Mouse (Mus musculus): Measurements from ENCODE around the gene Olfr17.
"Not testable (repeated sequence)": the region's sequence is repeated elsewhere in the genome, so short reads cannot be mapped to it uniquely, and the experiment has no call there.

The Olfr17 gene

DNA sequence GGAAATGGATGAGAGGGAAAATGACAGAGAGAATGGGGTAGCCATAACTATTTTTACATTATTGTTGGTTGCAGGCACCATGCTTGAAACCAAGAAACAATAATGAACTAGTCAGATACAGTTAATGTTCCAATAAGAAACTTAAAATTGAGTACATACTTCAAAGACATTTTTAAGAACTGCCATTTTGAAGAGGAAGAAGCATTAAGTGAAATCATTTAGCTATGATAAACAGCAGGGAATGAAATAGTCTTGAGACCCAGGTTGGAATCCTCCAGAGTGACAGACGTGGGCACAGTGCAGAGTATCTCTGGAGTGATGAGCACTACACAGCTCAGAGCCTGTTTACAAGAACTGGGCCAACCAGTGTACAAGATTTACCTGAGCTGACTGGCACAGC is at the start of gene Olfr17:
Olfr17 (plus strand) TSS at position 301 of the 400 bp plus-strand sequence.
- DNase-seq, result no peak

DNA sequence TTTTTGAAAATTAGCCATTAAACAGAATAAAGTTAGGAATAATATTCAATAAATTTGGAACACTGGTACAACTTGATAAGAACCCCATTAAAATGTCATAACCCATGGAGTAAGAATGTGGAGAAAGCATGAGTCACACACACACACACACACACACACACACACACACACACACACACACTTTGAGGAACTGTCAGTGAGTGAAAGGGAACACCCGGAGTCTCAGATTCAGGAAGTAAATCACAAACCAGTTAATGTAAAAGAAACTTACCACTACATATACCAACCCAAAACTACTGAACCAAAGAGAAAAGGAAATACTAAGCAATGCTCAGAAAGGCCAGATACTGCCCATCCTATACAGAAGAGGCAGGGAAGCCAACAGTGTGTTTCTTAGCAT is 48.6 kb upstream of the Olfr17 start:
- no peak for DNase-seq

DNA sequence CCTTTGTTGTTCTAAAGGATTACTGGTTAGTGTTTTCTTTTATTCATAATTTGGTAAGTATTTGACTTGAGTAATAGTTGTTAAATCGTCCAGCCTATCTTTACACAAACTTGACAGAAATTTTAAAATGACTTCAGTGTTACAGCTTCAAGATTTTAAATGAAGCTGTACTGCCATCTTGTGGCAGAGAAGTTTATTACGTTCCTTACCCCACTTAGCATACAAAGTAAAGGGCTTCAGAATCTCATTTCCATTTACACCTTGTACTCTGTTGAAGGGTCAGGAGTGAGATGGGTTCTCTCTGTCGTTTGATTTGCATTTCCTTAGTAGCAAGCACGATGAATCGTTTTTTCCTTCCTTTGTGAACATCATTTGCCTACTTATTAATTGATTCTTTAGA is 47.2 kb upstream of the Olfr17 start:
- no peak for DNase-seq

DNA sequence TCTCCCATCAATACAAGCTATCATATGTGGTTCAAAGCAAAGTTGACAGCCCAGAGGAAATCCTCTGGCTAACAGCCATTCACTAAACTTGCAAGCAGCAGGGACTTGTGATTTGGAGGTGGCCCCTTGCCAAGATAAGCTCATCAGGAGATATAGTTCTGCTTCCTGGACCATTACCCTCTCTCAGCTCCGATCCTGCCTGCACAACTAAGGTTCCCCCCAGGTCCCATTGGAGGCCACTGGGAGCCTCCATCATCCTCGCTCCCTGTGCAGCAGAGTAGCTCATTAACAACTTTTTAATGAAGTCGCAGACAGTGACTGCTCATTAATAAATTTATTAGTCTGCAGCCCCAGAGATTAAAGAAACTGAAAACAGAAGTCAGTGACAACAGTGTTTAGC is 45.4 kb upstream of the Olfr17 start:
- DNase-seq, result no peak

DNA sequence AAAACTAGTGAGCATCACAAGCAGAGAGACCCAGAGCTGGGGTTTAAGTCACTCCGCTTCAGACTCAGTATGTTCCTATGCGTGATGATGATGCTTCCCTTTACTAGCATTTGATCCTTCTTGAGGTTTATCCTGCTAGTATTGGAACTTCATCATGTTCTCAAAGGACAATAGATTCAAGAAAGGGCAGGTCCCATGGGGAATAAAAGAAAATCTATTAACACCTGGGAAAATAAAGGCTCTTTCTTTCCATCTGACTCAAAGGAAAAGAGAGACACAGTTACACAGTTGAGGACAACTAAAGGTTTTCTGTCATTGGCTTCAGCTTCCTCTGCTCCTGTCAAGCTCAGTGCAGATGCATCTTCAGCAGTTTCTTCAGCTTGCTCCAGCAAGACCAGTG is 22.3 kb upstream of the Olfr17 start, which contains the start of gene Olfr714:
Olfr714 (plus strand) TSS at position 301 of the 400 bp plus-strand sequence.
- DNase-seq, result no peak

DNA sequence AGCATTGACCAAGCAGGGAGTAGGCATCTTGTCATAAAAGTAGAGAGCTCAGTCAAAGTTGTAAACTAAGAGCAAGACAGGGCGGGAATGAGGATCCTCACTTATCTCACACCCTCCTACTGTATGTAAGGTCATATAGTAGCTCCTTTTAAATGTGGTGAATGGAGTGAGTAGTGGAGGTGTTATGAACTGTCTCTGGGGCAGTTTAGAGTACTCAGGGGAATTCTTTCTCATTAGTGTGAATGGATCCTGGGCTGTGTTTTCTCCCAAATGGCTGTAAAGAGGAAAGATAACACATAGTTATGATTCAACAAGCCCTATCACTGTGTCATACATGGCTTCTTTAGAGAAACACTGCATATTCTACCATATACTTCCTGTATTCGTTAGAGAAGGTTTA is 17.2 kb downstream of the Olfr17 start, which contains the start of gene Olfr715b:
Olfr715b (minus strand) TSS at position 101 of the 400 bp plus-strand sequence.
- not testable (repeated sequence) for DNase-seq

DNA sequence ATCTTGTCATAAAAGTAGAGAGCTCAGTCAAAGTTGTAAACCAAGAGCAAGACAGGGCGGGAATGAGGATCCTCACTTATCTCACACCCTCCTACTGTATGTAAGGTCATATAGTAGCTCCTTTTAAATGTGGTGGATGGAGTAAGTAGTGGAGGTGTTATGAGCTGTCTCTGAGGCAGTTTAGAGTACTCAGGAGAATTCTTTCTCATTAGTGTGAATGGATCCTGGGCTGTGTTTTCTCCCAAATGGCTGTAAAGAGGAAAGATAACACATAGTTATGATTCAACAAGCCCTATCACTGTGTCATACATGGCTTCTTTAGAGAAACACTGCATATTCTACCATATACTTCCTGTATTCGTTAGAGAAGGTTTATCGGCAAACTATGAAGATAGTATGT is 38.0 kb downstream of the Olfr17 start, which contains the start of gene Olfr715:
Olfr715 (minus strand) TSS at position 101 of the 400 bp plus-strand sequence.
- DNase-seq, result not testable (repeated sequence)

DNA sequence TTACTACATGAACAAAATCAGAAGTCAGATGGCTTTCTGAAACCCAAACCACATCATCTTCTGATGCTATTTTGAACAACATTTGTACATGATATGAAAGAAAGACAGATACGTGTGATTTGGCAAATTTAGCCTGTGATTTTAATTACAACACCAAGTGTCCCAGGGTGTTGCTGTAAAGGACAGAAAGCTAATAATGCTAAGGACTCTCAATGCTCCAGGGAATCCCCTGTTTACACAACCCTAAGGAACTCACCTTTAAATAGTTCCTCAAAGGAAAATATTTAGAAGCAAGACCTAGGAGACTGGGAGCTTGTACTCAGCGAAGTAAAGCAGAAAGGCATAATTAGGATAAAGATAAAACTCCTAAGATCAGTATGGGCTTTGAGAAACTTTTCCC is 45.0 kb downstream of the Olfr17 start, which contains the start of gene Olfr716:
Olfr716 (plus strand) TSS at position 301 of the 400 bp plus-strand sequence.
- DNase-seq, result not testable (repeated sequence)

Data from liver (tissue).